Mouse (Mus musculus) duodenum, adult 2 months (tissue): Measurements from ENCODE around the gene Gipc2. TPM values are rescaled to one million over a fixed set of nuclear protein-coding genes. Genes with fewer than 3 reads are reported as not detected.

Experiments
- polyA plus RNA-seq: library from polyadenylated mRNA; depleted of rRNA; stranded (reverse); fragments of >200 nt; gene quantifications from 2 replicates; pipeline ENCODE4 v1.2.3, GENCODE M21; 2012; ENCODE audit warnings: low replicate concordance; rRNA removed

The Gipc2 gene
- polyA plus RNA-seq, result 42.5 and 80.6 TPM in 2 replicates

DNA sequence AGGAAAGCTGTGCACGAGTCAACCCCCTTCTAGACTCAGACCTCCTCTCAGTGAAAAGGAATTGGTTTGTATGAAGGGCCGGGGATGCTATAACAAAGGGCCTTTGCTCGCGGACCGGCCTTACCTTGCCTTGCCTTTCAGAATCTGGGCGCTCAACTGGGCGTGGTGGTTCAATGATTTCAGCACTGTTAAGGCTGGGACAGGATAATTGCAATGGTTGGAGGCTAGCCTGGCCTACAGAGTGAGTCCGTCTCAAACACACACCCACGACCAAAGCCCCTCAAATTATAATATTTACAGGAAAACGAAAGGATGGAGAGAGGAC, at the start of gene Gipc2:
Gene Gipc2 (minus strand): TSS at position 132 of the 325 bp plus-strand sequence.

GRCm38 (mm10) chr3:152209967-152210634, 44.1 kb upstream of the Gipc2 start, which contains the start of the genes Dnajb4 and Fubp1:
Gene Dnajb4, minus strand, starts transcription at chr3:152210302.
Gene Fubp1, plus strand, starts transcription at chr3:152210422.

Other genes starting within 250 kb of the Gipc2 start
- 1.4 and 1.6 TPM in 2 replicates for gene Dnajb4, start 44.1 kb upstream of the Gipc2 start, polyA plus RNA-seq
- gene Fubp1, start 44.2 kb upstream of the Gipc2 start, polyA plus RNA-seq, result 16.7 and 50.3 TPM in 2 replicates
- not detected in 2 replicates for gene Nexn, start 100.1 kb upstream of the Gipc2 start, polyA plus RNA-seq
- 2.2 and 2.7 TPM in 2 replicates for gene Miga1, start 174.2 kb upstream of the Gipc2 start, polyA plus RNA-seq
- 4.4 and 5.2 TPM in 2 replicates for gene Usp33, start 180.2 kb upstream of the Gipc2 start, polyA plus RNA-seq
- 7.2 TPM in 2 replicates for gene Zzz3, start 229.2 kb upstream of the Gipc2 start, polyA plus RNA-seq